Mouse (Mus musculus) hindbrain, embryonic 15.5 days (tissue): ENCODE measurements around the gene Elfn1. TPM values are rescaled to one million over a fixed set of nuclear protein-coding genes. Genes with fewer than 3 reads are reported as not detected.

Source experiments
- ATAC-seq: fragments of 200-750 bp; cut with Nextera tagmentation; 2 replicates; pipeline ENCODE4 v1.8.0; 2017; ENCODE audit warnings: low read depth, moderate number of reproducible peaks, moderate TSS enrichment; ENCODE audit not compliant: low FRiP score
- H3K27ac ChIP-seq: fragments of 300-500 bp; sonication (generic); replicated peaks from 2 replicates; pipeline ENCODE4 v1.5.1; 2015; ENCODE audit warnings: mild to moderate bottlenecking, inconsistent platforms
- H3K27me3 ChIP-seq: fragments of 300-500 bp; sonication (generic); 2 replicates; pipeline ENCODE4 v1.6.1; 2015; ENCODE audit warnings: control low read depth, inconsistent platforms
- H3K36me3 ChIP-seq: fragments of 300-500 bp; sonication (generic); 2 replicates; pipeline ENCODE4 v1.6.1; 2015; ENCODE audit warnings: control low read depth, inconsistent platforms
- H3K4me1 ChIP-seq: fragments of 300-500 bp; sonication (generic); replicated peaks from 2 replicates; pipeline ENCODE4 v1.6.1; 2015; ENCODE audit warnings: control low read depth, inconsistent platforms
- H3K4me2 ChIP-seq: fragments of 300-500 bp; sonication (generic); 2 replicates; pipeline ENCODE4 v1.6.1; 2015; ENCODE audit warnings: moderate library complexity, mild to moderate bottlenecking, inconsistent platforms
- H3K4me3 ChIP-seq: fragments of 300-500 bp; sonication (generic); 2 replicates; pipeline ENCODE4 v1.5.1; 2015; ENCODE audit warnings: mild to moderate bottlenecking, inconsistent platforms
- H3K9ac ChIP-seq: fragments of 300-500 bp; sonication (generic); 2 replicates; pipeline ENCODE4 v1.6.1; 2015; ENCODE audit warnings: inconsistent platforms
- H3K9me3 ChIP-seq: fragments of 300-500 bp; sonication (generic); 2 replicates; pipeline ENCODE4 v1.6.1; 2016; ENCODE audit warnings: control low read depth, inconsistent platforms
- WGBS: fragments of 180-500 bp; shearing (Covaris S2); methylation state at CpG from one replicate; pipeline ENCODE4 v1.1.7; 2015; 5-methylcytosine and 5-hydroxymethylcytosine counted together
- polyA plus RNA-seq: library from polyadenylated mRNA; unstranded; fragments of >200 nt; fragmentation: Nextera tagmentation; extraction: Ambion mirVana; gene quantifications from 2 replicates; pipeline ENCODE4 v1.2.1, GENCODE M21; 2015

The Elfn1 gene
- polyA plus RNA-seq, 1 experiment from 2014 or later = 3.9 TPM

DNA sequence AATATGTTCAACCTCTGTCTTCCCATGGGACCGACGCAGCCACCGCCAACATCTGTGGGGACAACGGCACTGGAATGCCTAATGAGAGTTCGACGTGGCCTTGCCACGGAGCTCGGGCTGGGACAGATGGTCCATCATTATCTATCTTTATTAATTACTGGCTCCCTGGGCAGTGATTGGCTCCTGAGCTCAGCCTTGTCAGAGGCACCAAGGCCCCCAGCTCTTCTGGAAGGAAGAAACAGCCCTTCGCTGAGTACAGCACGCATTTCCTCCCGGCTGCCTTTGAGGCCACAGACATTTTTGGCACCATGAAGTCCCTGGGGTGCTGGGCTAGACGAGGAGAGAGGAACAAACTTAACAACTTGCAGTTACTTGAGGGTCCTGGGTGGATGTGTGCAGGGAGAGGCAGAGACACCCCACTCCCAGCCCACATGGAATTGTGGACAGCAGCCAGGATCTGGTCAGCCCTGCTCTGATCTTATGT is 13.7 kb upstream of the Elfn1 start:
- H3K27me3 ChIP-seq = no peaks in the 10 kb centered on the region
- 18% methylated on average over 12 of the region's 12 CpGs for WGBS
- H3K4me1 ChIP-seq = peaks cover 20% of the 10 kb centered on the region
- peak; percentile 57; the same call in 1 of the 2 replicates for ATAC-seq
- no peak overlapping the region for H3K9ac ChIP-seq
- H3K27ac ChIP-seq = 0 out of 2 replicates have a peak overlapping the region, but pooled peaks have one; percentile 39
- H3K4me2 ChIP-seq = no peak overlapping the region
- H3K36me3 ChIP-seq = no peaks in the 10 kb centered on the region
- H3K9me3 ChIP-seq = no peaks in the 10 kb centered on the region
- H3K4me3 ChIP-seq = no peak overlapping the region

GRCm38 (mm10) chr5:139899044-139899443 is 8.7 kb upstream of the Elfn1 start:
- H3K4me1 ChIP-seq = peaks cover 3% of the 10 kb centered on the region
- no peak overlapping the region for H3K9ac ChIP-seq
- no peak for ATAC-seq
- no peaks in the 10 kb centered on the region for H3K9me3 ChIP-seq
- H3K4me3 ChIP-seq = no peak overlapping the region
- no peaks in the 10 kb centered on the region for H3K27me3 ChIP-seq
- no peaks in the 10 kb centered on the region for H3K36me3 ChIP-seq
- H3K27ac ChIP-seq = no peak overlapping the region
- no peak overlapping the region for H3K4me2 ChIP-seq
- WGBS = 57% methylated on average over 7 of the region's 7 CpGs

DNA sequence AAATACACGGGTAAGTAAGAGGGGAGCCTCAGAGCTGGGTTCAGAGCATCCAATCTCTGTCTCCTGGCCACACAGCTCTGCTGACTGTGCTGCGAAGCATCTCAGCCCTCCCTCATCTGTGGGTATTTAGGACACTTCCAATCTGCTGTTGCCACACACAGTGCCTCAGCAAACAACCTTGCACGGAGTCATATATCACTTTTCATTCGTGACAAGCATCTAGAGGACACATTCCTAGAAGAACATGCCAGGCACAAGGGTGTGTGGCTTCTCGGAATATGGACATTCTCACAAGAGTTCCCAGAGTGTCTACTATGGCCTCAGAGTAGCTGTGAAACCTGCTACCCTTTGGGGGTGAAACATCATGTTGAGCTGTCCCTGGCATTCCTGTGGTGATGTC is 2.6 kb upstream of the Elfn1 start:
- Histone ChIP-seq H3K27me3 (peaks cover 23% of the 10 kb centered on the region), H3K4me2 (no peak overlapping the region), H3K4me3 (no peak overlapping the region), H3K27ac (no peak overlapping the region), H3K9me3 (no peaks in the 10 kb centered on the region), H3K4me1 (peaks cover 30% of the 10 kb centered on the region), H3K36me3 (no peaks in the 10 kb centered on the region), H3K9ac (no peak overlapping the region)
- ATAC-seq = no peak
- 74% methylated on average over 5 of the region's 5 CpGs for WGBS

DNA sequence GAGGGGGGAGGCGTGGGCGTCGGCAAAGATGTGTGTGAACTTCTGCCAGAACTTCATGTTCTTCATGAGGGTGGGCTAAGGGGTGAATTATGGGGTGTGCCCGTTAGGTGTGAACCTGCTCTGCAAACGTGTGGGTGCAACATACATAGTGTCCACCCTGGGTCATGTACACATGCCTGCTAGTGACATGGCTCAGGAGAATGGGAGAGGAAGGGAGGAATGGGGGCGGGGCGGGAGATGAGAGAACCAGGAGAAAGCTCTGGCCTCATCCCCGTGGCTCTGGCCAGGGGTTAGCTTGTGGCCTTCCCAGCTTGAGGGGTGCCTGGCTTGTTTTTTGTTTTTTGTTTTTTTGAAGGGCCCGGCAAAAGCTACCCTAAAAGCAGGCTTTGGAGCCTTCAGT is 1.2 kb upstream of the Elfn1 start:
- Histone ChIP-seq H3K4me3 (no peak overlapping the region), H3K4me1 (peaks cover 44% of the 10 kb centered on the region), H3K27me3 (peaks cover 35% of the 10 kb centered on the region), H3K9ac (no peak overlapping the region), H3K4me2 (peak overlapping the region; percentile 99), H3K9me3 (no peaks in the 10 kb centered on the region), H3K36me3 (no peaks in the 10 kb centered on the region), H3K27ac (no peak overlapping the region)
- 46% methylated on average over 9 of the region's 9 CpGs for WGBS
- ATAC-seq = no peak

DNA sequence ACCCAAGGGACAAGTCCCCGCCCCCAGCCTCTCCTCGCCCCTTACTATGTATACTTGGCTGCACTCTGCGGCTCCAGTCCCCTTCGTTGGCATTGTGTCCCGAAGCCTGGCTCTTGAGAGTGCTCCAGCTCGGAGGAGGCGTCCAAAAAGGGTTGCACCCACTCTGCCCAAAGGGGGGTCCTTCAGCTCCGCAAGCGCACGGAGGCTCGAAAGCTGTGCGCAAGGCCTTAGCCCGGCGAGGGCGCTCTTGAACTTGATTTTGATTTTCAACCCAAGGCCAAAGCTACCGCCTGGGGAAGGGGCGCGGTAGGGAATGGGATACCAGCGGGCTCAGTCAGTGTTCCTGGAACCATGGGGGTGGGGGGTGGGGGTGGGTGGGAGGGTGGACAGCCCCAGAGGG is 502 bp upstream of the Elfn1 start:
- Histone ChIP-seq H3K4me2 (peak overlapping the region; percentile 99), H3K4me1 (peaks cover 52% of the 10 kb centered on the region), H3K27ac (no peak overlapping the region), H3K27me3 (peaks cover 35% of the 10 kb centered on the region), H3K36me3 (no peaks in the 10 kb centered on the region), H3K4me3 (peak overlapping the region; percentile 53), H3K9me3 (no peaks in the 10 kb centered on the region), H3K9ac (peak overlapping the region; percentile 71; the same call in 1 of the 2 replicates)
- WGBS = under 1% methylated on average over 19 of the region's 19 CpGs
- ATAC-seq = peak; percentile 21; the same call in 1 of the 2 replicates

GRCm38 (mm10) chr5:139908243-139908810 is 584 bp downstream of the Elfn1 start:
- Histone ChIP-seq H3K9me3 (no peaks in the 10 kb centered on the region), H3K27ac (peak overlapping the region; percentile 61), H3K36me3 (no peaks in the 10 kb centered on the region), H3K4me3 (peak overlapping the region; percentile 53), H3K27me3 (peaks cover 39% of the 10 kb centered on the region), H3K4me2 (peak overlapping the region; percentile 99), H3K4me1 (peaks cover 62% of the 10 kb centered on the region), H3K9ac (peak overlapping the region; percentile 71)
- WGBS = 0% methylated on average over 61 of the region's 78 CpGs
- ATAC-seq = 0 out of 2 replicates have a peak, but pooled peaks have one; percentile 6

GRCm38 (mm10) chr5:139908811-139909627 is 1.3 kb downstream of the Elfn1 start:
- Histone ChIP-seq H3K27me3 (peaks cover 46% of the 10 kb centered on the region), H3K4me3 (peak overlapping the region; percentile 53), H3K9me3 (no peaks in the 10 kb centered on the region), H3K36me3 (no peaks in the 10 kb centered on the region), H3K4me1 (peaks cover 66% of the 10 kb centered on the region), H3K4me2 (peak overlapping the region; percentile 99), H3K27ac (peak overlapping the region; percentile 61; the same call in 1 of the 2 replicates), H3K9ac (peak overlapping the region; percentile 71)
- 0 out of 2 replicates have a peak, but pooled peaks have one; percentile 7 for ATAC-seq
- 1% methylated on average over 50 of the region's 50 CpGs for WGBS

DNA sequence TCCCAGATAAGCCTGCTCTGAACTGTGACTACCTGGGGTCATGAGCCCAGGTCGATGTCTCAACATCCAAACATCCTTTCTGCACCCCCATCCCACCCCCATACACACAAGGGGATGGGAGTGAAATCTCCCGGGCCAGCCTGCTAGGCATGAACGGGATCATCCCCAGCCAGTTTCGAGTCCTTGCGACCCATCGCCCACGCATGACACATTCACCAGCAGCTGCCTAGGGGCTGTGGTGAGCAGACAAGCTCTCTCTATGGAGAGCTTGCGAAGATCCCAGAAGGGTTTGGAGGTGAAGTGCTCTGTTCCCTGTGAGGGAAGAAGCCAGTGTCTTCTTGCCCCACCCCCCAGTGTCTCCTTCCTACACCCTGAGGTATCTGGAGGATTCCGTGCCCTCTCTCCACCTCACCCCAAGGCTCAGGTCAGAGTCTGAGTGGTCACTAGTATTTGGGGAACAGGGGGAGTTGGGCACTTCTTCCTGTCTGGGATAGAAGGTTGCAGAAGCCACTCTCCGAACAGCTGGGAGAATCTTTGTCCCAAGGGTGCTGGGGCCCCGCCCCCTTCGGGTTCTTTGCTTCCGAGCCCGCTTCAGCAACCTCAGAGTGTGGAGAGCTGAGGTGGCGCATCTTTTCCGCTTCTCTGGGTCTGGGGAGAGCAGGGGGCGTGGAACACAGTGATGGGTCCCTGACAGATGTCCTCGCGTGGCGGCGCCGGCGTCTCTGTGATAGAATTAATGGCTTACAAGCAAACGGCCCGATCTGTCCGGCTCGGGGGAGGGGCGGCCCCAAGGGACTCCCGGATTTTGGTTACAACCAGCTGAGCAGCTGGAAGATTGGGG is 2.2 kb downstream of the Elfn1 start:
- ATAC-seq = no peak
- no peaks in the 10 kb centered on the region for H3K9me3 ChIP-seq
- H3K27me3 ChIP-seq = peaks cover 52% of the 10 kb centered on the region
- peak overlapping the region; percentile 53 for H3K4me3 ChIP-seq
- H3K9ac ChIP-seq = peak overlapping the region; percentile 24
- H3K36me3 ChIP-seq = no peaks in the 10 kb centered on the region
- no peak overlapping the region for H3K27ac ChIP-seq
- under 1% methylated on average over 29 of the region's 29 CpGs for WGBS
- peaks cover 66% of the 10 kb centered on the region for H3K4me1 ChIP-seq
- H3K4me2 ChIP-seq = peak overlapping the region; percentile 99

GRCm38 (mm10) chr5:139910755-139911300 is 3.1 kb downstream of the Elfn1 start:
- H3K36me3 ChIP-seq = no peaks in the 10 kb centered on the region
- peak overlapping the region; percentile 53; the same call in 1 of the 2 replicates for H3K4me3 ChIP-seq
- peaks cover 51% of the 10 kb centered on the region for H3K27me3 ChIP-seq
- no peaks in the 10 kb centered on the region for H3K9me3 ChIP-seq
- 26% methylated on average over 3 of the region's 3 CpGs for WGBS
- H3K9ac ChIP-seq = no peak overlapping the region; the same call in 1 of the 2 replicates
- H3K27ac ChIP-seq = 0 out of 2 replicates have a peak overlapping the region, but pooled peaks have one; percentile 26
- no peak for ATAC-seq
- peaks cover 66% of the 10 kb centered on the region for H3K4me1 ChIP-seq
- peak overlapping the region; percentile 99 for H3K4me2 ChIP-seq

DNA sequence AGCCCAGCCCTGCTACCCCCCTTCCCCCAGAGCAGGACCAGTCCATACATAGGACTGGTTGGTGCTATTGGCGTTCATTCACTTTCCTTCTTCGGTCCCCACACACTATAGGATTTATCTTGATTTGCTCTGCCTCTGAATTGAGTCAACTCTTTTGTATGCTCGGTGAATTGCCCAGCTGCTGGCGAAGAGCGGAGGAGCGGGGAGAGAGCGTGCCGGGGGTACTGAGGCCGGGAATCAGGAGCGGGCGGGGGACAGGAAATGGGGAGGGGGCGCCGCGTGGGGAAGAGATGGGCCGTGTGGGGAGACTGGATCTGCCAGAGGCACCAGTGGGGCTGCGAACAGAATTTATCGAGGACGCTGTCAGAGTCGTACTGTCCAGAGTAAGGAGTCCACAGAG is 3.8 kb downstream of the Elfn1 start:
- Histone ChIP-seq H3K4me2 (peak overlapping the region; percentile 99), H3K4me1 (peaks cover 66% of the 10 kb centered on the region), H3K36me3 (no peaks in the 10 kb centered on the region), H3K27me3 (peaks cover 50% of the 10 kb centered on the region), H3K4me3 (peak overlapping the region; percentile 53), H3K9ac (no peak overlapping the region; the same call in 1 of the 2 replicates), H3K9me3 (no peaks in the 10 kb centered on the region), H3K27ac (peak overlapping the region; percentile 61)
- no peak for ATAC-seq
- WGBS = 2% methylated on average over 19 of the region's 19 CpGs

- Histone ChIP-seq H3K9ac (peak overlapping the region; percentile 59), H3K4me3 (peak overlapping the region; percentile 53), H3K9me3 (no peaks in the 10 kb centered on the region), H3K36me3 (no peaks in the 10 kb centered on the region), H3K27me3 (peaks cover 43% of the 10 kb centered on the region), H3K4me1 (peaks cover 59% of the 10 kb centered on the region), H3K4me2 (peak overlapping the region; percentile 99), H3K27ac (peak overlapping the region; percentile 61)
- under 1% methylated on average over 26 of the region's 64 CpGs for WGBS
- ATAC-seq = no peak
Measured at GRCm38 (mm10) chr5:139912121-139912771, 4.5 kb downstream of the Elfn1 start.
